ENCODE assay signal across 11 mouse cellular contexts in genomic region chr17:23741359-23742209, GRCm38 (mm10). TPM values are rescaled to one million over a fixed set of nuclear protein-coding genes. Genes with fewer than 3 reads are reported as not detected.
DNase-seq lines count a peak whose midpoint lies in the region; ATAC-seq lines count a peak whose summit lies in the region.
"Had no signal": no experiment of that assay in that cellular context is flagged by ENCODE, and none has a peak within 500 bp of the region (broad histone marks: within the 10 kb centered on the region; RNA-seq: fewer than 3 reads in every experiment).

No protein-coding gene starts in this region.

- no peaks in the 10 kb centered on the region for H3K9me3 ChIP-seq in heart, embryonic 15.5 days (replicated peaks)
- no peaks in the 10 kb centered on the region for H3K9me3 ChIP-seq in heart, embryonic 11.5 days (replicated peaks; ENCODE audit: control insufficient read depth, low read length)
- H3K9me3 ChIP-seq in embryonic facial prominence, embryonic 10.5 days = 0 out of 2 replicates have a peak, but pooled peaks cover 8% of the 10 kb centered on the region
- no peaks in the 10 kb centered on the region for H3K9me3 ChIP-seq in hindbrain, embryonic 16.5 days (ENCODE audit: control insufficient read depth, low read length)
- no peaks in the 10 kb centered on the region for H3K9me3 ChIP-seq in midbrain, embryonic 15.5 days

- ATAC-seq in heart, embryonic 15.5 days (replicated peaks; ENCODE audit: insufficient number of reproducible peaks, insufficient read depth, low FRiP score, low read depth) = no peak
- ATAC-seq in heart, embryonic 11.5 days (replicated peaks; ENCODE audit: insufficient number of reproducible peaks, low FRiP score, low TSS enrichment) = no peak
- ATAC-seq in hindbrain, embryonic 16.5 days = no peak
- no peak for ATAC-seq in midbrain, embryonic 15.5 days (replicated peaks)
- ATAC-seq in erythroblast, adult 5-6 weeks (replicated peaks; ENCODE audit: low FRiP score, poor library complexity, severe bottlenecking) = no peak

- no peak overlapping the region for H3K27ac ChIP-seq in heart, embryonic 15.5 days
- H3K27ac ChIP-seq in heart, embryonic 11.5 days (ENCODE audit: low read depth, low read length) = no peak overlapping the region
- no peak overlapping the region for H3K27ac ChIP-seq in embryonic facial prominence, embryonic 10.5 days (replicated peaks)
- no peak overlapping the region for H3K27ac ChIP-seq in hindbrain, embryonic 16.5 days (ENCODE audit: low read depth, low read length)
- H3K27ac ChIP-seq in midbrain, embryonic 15.5 days = no peak overlapping the region

- DNase-seq in embryonic facial prominence, embryonic 10.5 days (ENCODE audit: low spot score) = no peak
- DNase-seq in right cerebral cortex, postnatal 10 days (ENCODE audit: low spot score in 2 of 2) = no peak
- DNase-seq in right cerebral cortex, postnatal 14 days = no peak
- DNase-seq: adrenal gland, postnatal 10 days had no signal

- peaks cover 69% of the 10 kb centered on the region for H3K27me3 ChIP-seq in heart, embryonic 15.5 days
- H3K27me3 ChIP-seq in heart, embryonic 11.5 days (ENCODE audit: control insufficient read depth, insufficient read depth, low read length) = peaks cover 91% of the 10 kb centered on the region
- peaks cover 100% of the 10 kb centered on the region for H3K27me3 ChIP-seq in embryonic facial prominence, embryonic 10.5 days (replicated peaks; ENCODE audit: low read depth, poor library complexity, severe bottlenecking)
- H3K27me3 ChIP-seq in hindbrain, embryonic 16.5 days (replicated peaks; ENCODE audit: control insufficient read depth, insufficient read depth, low read length) = peaks cover 43% of the 10 kb centered on the region
- peaks cover 53% of the 10 kb centered on the region for H3K27me3 ChIP-seq in midbrain, embryonic 15.5 days (replicated peaks)

- H3K9ac ChIP-seq in heart, embryonic 15.5 days = no peak overlapping the region
- no peak overlapping the region for H3K9ac ChIP-seq in heart, embryonic 11.5 days (ENCODE audit: low read depth, low read length)
- no peak overlapping the region; the same call in 1 of the 2 replicates for H3K9ac ChIP-seq in hindbrain, embryonic 16.5 days (ENCODE audit: low read depth, low read length)
- no peak overlapping the region for H3K9ac ChIP-seq in midbrain, embryonic 15.5 days

- WGBS in heart, embryonic 15.5 days = 44% methylated on average over 38 of the region's 38 CpGs
- WGBS in heart, embryonic 11.5 days (ENCODE audit: insufficient replicate concordance) = 41% methylated on average over 38 of the region's 38 CpGs
- WGBS in embryonic facial prominence, embryonic 10.5 days = 48% methylated on average over 38 of the region's 38 CpGs
- WGBS in hindbrain, embryonic 16.5 days = 44% methylated on average over 38 of the region's 38 CpGs
- WGBS in midbrain, embryonic 15.5 days = 50% methylated on average over 38 of the region's 38 CpGs

- H3K36me3 ChIP-seq in heart, embryonic 15.5 days = peaks cover 3% of the 10 kb centered on the region; the same call in 1 of the 2 replicates
- no peaks in the 10 kb centered on the region for H3K36me3 ChIP-seq in heart, embryonic 11.5 days (ENCODE audit: control insufficient read depth, insufficient read depth, low read length)
- H3K36me3 ChIP-seq in embryonic facial prominence, embryonic 10.5 days (replicated peaks) = peaks cover 13% of the 10 kb centered on the region
- peaks cover 7% of the 10 kb centered on the region for H3K36me3 ChIP-seq in hindbrain, embryonic 16.5 days (ENCODE audit: control insufficient read depth, insufficient read depth, low read length)
- H3K36me3 ChIP-seq in midbrain, embryonic 15.5 days (replicated peaks) = 0 out of 2 replicates have a peak, but pooled peaks cover under 1% of the 10 kb centered on the region

- peak overlapping the region; percentile 39 for H3K4me2 ChIP-seq in heart, embryonic 15.5 days
- H3K4me2 ChIP-seq in heart, embryonic 11.5 days = no peak overlapping the region; the same call in 1 of the 2 replicates
- H3K4me2 ChIP-seq in hindbrain, embryonic 16.5 days (ENCODE audit: low read length) = peak overlapping the region; percentile 50
- H3K4me2 ChIP-seq in midbrain, embryonic 15.5 days = peak overlapping the region; percentile 40

- peaks cover 59% of the 10 kb centered on the region for H3K4me1 ChIP-seq in heart, embryonic 15.5 days (replicated peaks)
- peaks cover 32% of the 10 kb centered on the region for H3K4me1 ChIP-seq in heart, embryonic 11.5 days (ENCODE audit: control insufficient read depth, insufficient read depth, low read length)
- peaks cover 61% of the 10 kb centered on the region for H3K4me1 ChIP-seq in embryonic facial prominence, embryonic 10.5 days
- peaks cover 37% of the 10 kb centered on the region for H3K4me1 ChIP-seq in hindbrain, embryonic 16.5 days (ENCODE audit: control insufficient read depth, insufficient read depth, low read depth, low read length)
- H3K4me1 ChIP-seq in midbrain, embryonic 15.5 days = peaks cover 55% of the 10 kb centered on the region

- peak overlapping the region; percentile 27 for H3K4me3 ChIP-seq in heart, embryonic 15.5 days
- no peak overlapping the region for H3K4me3 ChIP-seq in heart, embryonic 11.5 days (ENCODE audit: low read depth, low read length)
- H3K4me3 ChIP-seq in embryonic facial prominence, embryonic 10.5 days = peak overlapping the region; percentile 35; the same call in 1 of the 2 replicates
- H3K4me3 ChIP-seq in hindbrain, embryonic 16.5 days (ENCODE audit: low read length) = peak overlapping the region; percentile 33
- H3K4me3 ChIP-seq in midbrain, embryonic 15.5 days = peak overlapping the region; percentile 22; the same call in 1 of the 2 replicates

RNA-seq across cellular contexts. Expression of gene Paqr4, which starts 0.9 kb away (rescaled TPM):
- polyA plus RNA-seq in heart, embryonic 15.5 days (2015; fragmentation: Nextera tagmentation; extraction: Ambion mirVana) = 13.5 and 18.7 TPM in 2 replicates
- polyA plus RNA-seq in heart, embryonic 11.5 days (2014; fragmentation: Nextera tagmentation; extraction: Ambion mirVana) = 7.6 and 7.9 TPM in 2 replicates
- polyA plus RNA-seq in embryonic facial prominence, embryonic 10.5 days (2016; fragmentation: Nextera tagmentation; extraction: Ambion mirVana) = 12.6 and 14.1 TPM in 2 replicates
- polyA plus RNA-seq in hindbrain, embryonic 16.5 days (2015; fragmentation: Nextera tagmentation; extraction: Ambion mirVana) = 81.4 and 84.1 TPM in 2 replicates
- 70.9 and 72.6 TPM in 2 replicates for polyA plus RNA-seq in midbrain, embryonic 15.5 days (2015; fragmentation: Nextera tagmentation; extraction: Ambion mirVana)
- 1.2 TPM in 1 of 2 replicates, not detected in the other for total RNA-seq in erythroblast, adult 5-6 weeks (2015; ENCODE audit: low replicate concordance)
- 1.4 and 4.3 TPM in 2 replicates for total RNA-seq in erythroblast, adult 5-6 weeks (2017; ENCODE audit: low replicate concordance)

RNA-seq across cellular contexts. Expression of gene Kremen2, which starts 4.0 kb away (rescaled TPM):
- 0.28 and 3.3 TPM in 2 replicates for polyA plus RNA-seq in heart, embryonic 15.5 days (2015; fragmentation: Nextera tagmentation; extraction: Ambion mirVana)
- 0.27 and 0.63 TPM in 2 replicates for polyA plus RNA-seq in heart, embryonic 11.5 days (2014; fragmentation: Nextera tagmentation; extraction: Ambion mirVana)
- 8.3 and 9.6 TPM in 2 replicates for polyA plus RNA-seq in embryonic facial prominence, embryonic 10.5 days (2016; fragmentation: Nextera tagmentation; extraction: Ambion mirVana)
- 1.4 and 1.8 TPM in 2 replicates for polyA plus RNA-seq in hindbrain, embryonic 16.5 days (2015; fragmentation: Nextera tagmentation; extraction: Ambion mirVana)
- polyA plus RNA-seq in midbrain, embryonic 15.5 days (2015; fragmentation: Nextera tagmentation; extraction: Ambion mirVana) = 1.4 and 1.5 TPM in 2 replicates
- not detected in 2 replicates for total RNA-seq in erythroblast, adult 5-6 weeks (2015; ENCODE audit: low replicate concordance)
- total RNA-seq in erythroblast, adult 5-6 weeks (2017; ENCODE audit: low replicate concordance) = not detected in 2 replicates
- total RNA-seq: adrenal gland, postnatal 10 days; common myeloid progenitor, adult 5-6 weeks had no signal

RNA-seq across cellular contexts. Expression of gene Pkmyt1, which starts 15.4 kb away (rescaled TPM):
- 22.4 and 37.6 TPM in 2 replicates for polyA plus RNA-seq in heart, embryonic 15.5 days (2015; fragmentation: Nextera tagmentation; extraction: Ambion mirVana)
- polyA plus RNA-seq in heart, embryonic 11.5 days (2014; fragmentation: Nextera tagmentation; extraction: Ambion mirVana) = 31.5 and 33.8 TPM in 2 replicates
- 61.6 and 62.0 TPM in 2 replicates for polyA plus RNA-seq in embryonic facial prominence, embryonic 10.5 days (2016; fragmentation: Nextera tagmentation; extraction: Ambion mirVana)
- 20.8 and 21.1 TPM in 2 replicates for polyA plus RNA-seq in hindbrain, embryonic 16.5 days (2015; fragmentation: Nextera tagmentation; extraction: Ambion mirVana)
- 22.6 and 23.1 TPM in 2 replicates for polyA plus RNA-seq in midbrain, embryonic 15.5 days (2015; fragmentation: Nextera tagmentation; extraction: Ambion mirVana)
- 10.0 and 14.2 TPM in 2 replicates for total RNA-seq in erythroblast, adult 5-6 weeks (2015; ENCODE audit: low replicate concordance)
- total RNA-seq in erythroblast, adult 5-6 weeks (2017; ENCODE audit: low replicate concordance) = 7.3 and 9.2 TPM in 2 replicates

RNA-seq across cellular contexts. Expression of gene 1520401A03Rik, which starts 19.0 kb away (rescaled TPM):
- polyA plus RNA-seq in heart, embryonic 15.5 days (2015; fragmentation: Nextera tagmentation; extraction: Ambion mirVana) = not detected in 2 replicates
- polyA plus RNA-seq in heart, embryonic 11.5 days (2014; fragmentation: Nextera tagmentation; extraction: Ambion mirVana) = 0.16 and 0.20 TPM in 2 replicates
- 0.05 TPM in 1 of 2 replicates, not detected in the other for polyA plus RNA-seq in embryonic facial prominence, embryonic 10.5 days (2016; fragmentation: Nextera tagmentation; extraction: Ambion mirVana)
- 0.13 TPM in 1 of 2 replicates, not detected in the other for polyA plus RNA-seq in hindbrain, embryonic 16.5 days (2015; fragmentation: Nextera tagmentation; extraction: Ambion mirVana)
- 0.06 and 0.11 TPM in 2 replicates for polyA plus RNA-seq in midbrain, embryonic 15.5 days (2015; fragmentation: Nextera tagmentation; extraction: Ambion mirVana)
- total RNA-seq in erythroblast, adult 5-6 weeks (2015; ENCODE audit: low replicate concordance) = not detected in 2 replicates
- not detected in 2 replicates for total RNA-seq in erythroblast, adult 5-6 weeks (2017; ENCODE audit: low replicate concordance)
- total RNA-seq: common myeloid progenitor, adult 5-6 weeks had no signal
- polyA plus RNA-seq: heart, embryonic 16.5 days had no signal

RNA-seq across cellular contexts. Expression of gene Flywch1, which starts 29.8 kb away (rescaled TPM):
- polyA plus RNA-seq in heart, embryonic 15.5 days (2015; fragmentation: Nextera tagmentation; extraction: Ambion mirVana) = 36.5 and 47.5 TPM in 2 replicates
- polyA plus RNA-seq in heart, embryonic 11.5 days (2014; fragmentation: Nextera tagmentation; extraction: Ambion mirVana) = 60.5 and 62.4 TPM in 2 replicates
- polyA plus RNA-seq in embryonic facial prominence, embryonic 10.5 days (2016; fragmentation: Nextera tagmentation; extraction: Ambion mirVana) = 168 and 178 TPM in 2 replicates
- polyA plus RNA-seq in hindbrain, embryonic 16.5 days (2015; fragmentation: Nextera tagmentation; extraction: Ambion mirVana) = 202 and 203 TPM in 2 replicates
- polyA plus RNA-seq in midbrain, embryonic 15.5 days (2015; fragmentation: Nextera tagmentation; extraction: Ambion mirVana) = 242 and 257 TPM in 2 replicates
- total RNA-seq in erythroblast, adult 5-6 weeks (2015; ENCODE audit: low replicate concordance) = 2.1 and 2.3 TPM in 2 replicates
- total RNA-seq in erythroblast, adult 5-6 weeks (2017; ENCODE audit: low replicate concordance) = 3.8 and 4.7 TPM in 2 replicates
